Mouse (Mus musculus) bone marrow, adult 2 months (tissue): ENCODE results near the gene Gpr157. TPM values are rescaled to one million over a fixed set of nuclear protein-coding genes. Genes with fewer than 3 reads are reported as not detected.
A peak's percentile ranks its signal among the peaks of the same experiment; 100 is the strongest.

Source experiments
- H3K27ac ChIP-seq: fragments of 200-500 bp; 2 replicates; pipeline ENCODE4 v1.5.1; 2012; ENCODE audit warnings: low read depth, mild to moderate bottlenecking, control low read depth, inconsistent platforms, low read length; ENCODE audit not compliant: control insufficient read depth, poor library complexity, insufficient read depth
- H3K4me1 ChIP-seq: fragments of 200-500 bp; 2 replicates; pipeline ENCODE4 v1.6.1; 2011; ENCODE audit warnings: low read length; ENCODE audit not compliant: control insufficient read depth, insufficient read depth
- H3K4me3 ChIP-seq: fragments of 200-500 bp; replicated peaks from 2 replicates; pipeline ENCODE3; 2011; ENCODE audit warnings: mild to moderate bottlenecking, low read depth, low read length, control low read depth; ENCODE audit not compliant: control insufficient read depth
- CTCF ChIP-seq: fragments of 200-500 bp; IDR thresholded peaks from 2 replicates; pipeline ENCODE4 v1.5.1; 2011; ENCODE audit warnings: low read length, control low read depth; ENCODE audit not compliant: control insufficient read depth, insufficient read depth
- POLR2A ChIP-seq: fragments of 200-500 bp; IDR thresholded peaks from 2 replicates; pipeline ENCODE4 v1.6.1; 2011; ENCODE audit warnings: low read depth, mild to moderate bottlenecking, control low read depth, low read length, borderline replicate concordance; ENCODE audit not compliant: control insufficient read depth
- WGBS: fragments of 180-500 bp; shearing (Covaris S2); methylation state at CpG from one replicate; pipeline ENCODE4 v1.1.7; 2018; 5-methylcytosine and 5-hydroxymethylcytosine counted together
- polyA plus RNA-seq: library from polyadenylated mRNA; stranded (reverse); fragments of >200 nt; gene quantifications from 2 replicates; pipeline ENCODE4 v1.2.4, GENCODE M21; 2011; ENCODE audit warnings: low replicate concordance; ENCODE audit not compliant: missing spikeins, insufficient read depth, insufficient read length

Gene Gpr157
- polyA plus RNA-seq, 1 experiment, result 1.6 TPM

DNA sequence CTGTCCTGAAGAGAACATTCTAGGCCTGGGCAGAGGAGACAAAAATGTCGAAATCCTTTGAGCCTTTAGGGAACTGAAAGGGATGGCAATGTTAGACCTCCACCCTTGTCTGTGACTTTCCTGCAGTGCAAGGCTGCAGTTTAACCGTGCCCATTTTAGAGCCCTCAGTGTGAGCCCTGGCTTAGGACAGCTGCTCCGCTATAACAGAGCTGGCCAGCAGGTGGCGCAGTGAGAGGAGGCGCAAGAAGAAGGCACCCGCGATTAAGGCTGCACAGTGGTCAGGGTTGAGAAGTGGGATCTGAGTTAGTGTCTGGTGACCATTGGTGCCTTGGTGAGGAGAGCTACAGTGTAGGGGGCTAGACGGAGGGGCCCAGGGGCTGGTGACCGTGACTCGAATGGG lies 49.5 kb downstream of the Gpr157 start:
- WGBS, result 7% methylated on average over 10 of the region's 10 CpGs
- Histone ChIP-seq H3K4me3 (no peak overlapping the region), H3K27ac (no peak overlapping the region), H3K4me1 (no peaks in the 10 kb centered on the region)
- TF ChIP-seq CTCF, result peak; percentile 98
- no peak for TF ChIP-seq POLR2A

DNA sequence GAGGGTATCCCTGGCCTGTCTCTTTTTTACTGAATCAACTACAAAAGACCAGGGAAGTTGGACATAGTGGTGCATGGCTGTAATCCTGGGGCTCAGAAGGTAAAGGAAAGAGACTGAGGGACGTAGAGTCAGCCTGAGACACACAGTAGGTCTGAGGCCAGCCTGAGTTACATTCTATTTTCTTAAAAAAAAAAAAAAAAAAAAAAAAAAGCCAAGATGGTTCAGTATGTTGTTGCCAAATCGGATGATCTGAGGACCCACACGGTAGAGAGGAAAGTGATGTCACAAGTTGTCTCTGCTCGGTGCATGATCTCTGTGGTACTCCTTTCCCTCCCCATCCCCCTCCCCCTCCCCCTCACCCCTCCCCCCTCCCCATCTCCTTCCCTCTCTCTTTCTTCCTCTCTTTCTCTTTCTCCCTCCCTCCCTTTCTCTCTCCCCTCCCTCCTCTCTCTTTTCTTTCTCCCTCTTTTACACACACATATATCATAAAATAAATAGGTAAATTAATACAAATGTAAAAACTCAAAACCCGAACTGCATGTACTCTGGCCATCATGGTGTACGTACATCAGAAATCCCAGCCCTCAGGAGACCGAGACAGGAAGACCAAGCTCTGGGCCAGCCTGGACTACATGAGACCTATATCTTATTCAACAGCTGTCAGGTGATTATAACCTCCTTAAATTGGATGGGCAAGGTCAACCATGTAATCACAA lies 50.4 kb downstream of the Gpr157 start:
- TF ChIP-seq CTCF (no peak), POLR2A (no peak)
- no peak overlapping the region for H3K4me3 ChIP-seq
- no peaks in the 10 kb centered on the region for H3K4me1 ChIP-seq
- 55% methylated on average over 7 of the region's 7 CpGs for WGBS
- H3K27ac ChIP-seq, result no peak overlapping the region

DNA sequence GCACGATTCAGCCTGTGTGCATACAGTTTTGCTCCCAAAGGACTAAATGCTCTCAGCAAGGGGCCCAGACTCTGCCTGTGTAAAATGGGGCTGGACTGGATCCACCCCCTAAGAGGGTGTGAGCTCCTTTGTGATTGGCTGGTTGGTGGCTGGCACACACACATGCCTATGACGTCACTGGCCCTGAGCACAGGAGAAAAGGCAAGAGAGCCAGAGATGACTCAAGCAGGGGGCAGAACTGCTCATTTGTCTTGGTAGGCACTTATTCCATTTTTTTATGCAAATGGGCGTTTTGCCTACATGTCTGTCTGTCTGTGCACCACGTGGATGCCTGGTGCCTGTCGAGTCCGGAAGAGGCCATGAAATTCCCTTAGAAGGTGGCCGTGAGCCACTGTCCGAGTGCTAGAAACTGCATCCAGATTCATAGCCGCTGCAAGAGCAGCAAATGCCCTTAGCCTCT lies 50.9 kb downstream of the Gpr157 start:
- 18% methylated on average over 9 of the region's 9 CpGs for WGBS
- TF ChIP-seq CTCF (no peak), POLR2A (no peak)
- Histone ChIP-seq H3K4me3 (no peak overlapping the region), H3K27ac (no peak overlapping the region), H3K4me1 (no peaks in the 10 kb centered on the region)

DNA sequence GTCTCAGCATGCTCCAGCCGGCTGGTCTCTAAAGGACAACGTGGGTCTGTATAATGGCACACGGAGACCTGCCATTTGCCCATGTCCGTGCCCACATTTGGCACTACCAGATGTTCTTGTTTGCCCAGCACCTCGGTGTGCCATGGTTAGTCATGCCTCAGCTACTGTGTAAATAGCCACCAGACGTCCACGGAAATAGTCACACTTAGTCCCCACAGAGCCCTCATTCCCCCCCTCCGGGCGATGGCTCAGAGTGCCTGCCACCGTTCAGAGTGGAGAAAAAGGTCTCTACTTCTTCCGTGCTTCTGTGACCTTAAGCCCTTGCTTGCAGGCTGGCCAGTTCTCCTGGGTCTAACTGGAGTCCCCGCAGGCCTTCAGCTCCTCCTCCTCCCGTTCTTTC lies 51.9 kb downstream of the Gpr157 start:
- Histone ChIP-seq H3K4me1 (no peaks in the 10 kb centered on the region), H3K27ac (no peak overlapping the region), H3K4me3 (no peak overlapping the region)
- 78% methylated on average over 13 of the region's 13 CpGs for WGBS
- no peak for TF ChIP-seq POLR2A
- no peak for TF ChIP-seq CTCF

DNA sequence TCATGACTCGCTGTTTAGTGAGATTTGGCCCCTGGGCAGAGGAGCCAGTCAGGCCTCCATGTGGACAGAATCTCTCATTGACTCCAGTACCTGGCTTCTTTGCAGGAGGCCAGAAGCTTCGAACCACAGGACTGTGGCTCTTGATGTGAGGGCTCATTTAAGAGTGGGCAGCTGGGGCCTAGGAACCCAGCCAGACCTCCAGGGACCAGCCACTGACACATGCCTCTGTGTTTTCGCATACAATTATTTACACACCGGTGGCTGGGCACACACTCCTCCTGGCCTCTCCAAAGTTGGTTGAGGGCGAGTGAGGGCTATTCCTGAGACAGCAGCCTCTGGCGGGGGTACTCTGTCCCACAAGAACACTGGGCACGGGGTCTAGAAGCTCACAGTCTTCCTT lies 53.2 kb downstream of the Gpr157 start:
- 83% methylated on average over 7 of the region's 7 CpGs for WGBS

DNA sequence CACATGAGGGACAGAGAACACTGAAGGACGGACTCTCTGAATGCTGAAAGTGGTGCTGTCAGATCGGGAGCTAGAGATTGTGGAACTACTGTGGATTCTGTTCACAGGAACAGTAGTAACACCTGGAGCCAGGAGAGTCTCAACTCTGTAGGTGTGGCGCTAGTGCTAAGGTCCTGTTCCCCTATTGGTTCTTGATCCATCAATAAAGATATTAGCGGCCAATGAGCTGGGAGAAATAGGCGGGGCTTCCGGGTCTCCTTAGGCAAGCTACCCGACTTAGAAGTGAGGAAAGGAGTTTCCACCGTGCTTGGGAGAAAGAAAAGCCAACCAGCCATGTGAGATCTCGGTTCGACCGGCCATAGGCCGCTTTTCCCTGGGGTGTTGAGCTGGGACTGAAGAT lies 57.1 kb downstream of the Gpr157 start:
- TF ChIP-seq POLR2A (no peak), CTCF (no peak)
- 70% methylated on average over 12 of the region's 12 CpGs for WGBS
- Histone ChIP-seq H3K27ac (no peak overlapping the region), H3K4me1 (no peaks in the 10 kb centered on the region), H3K4me3 (no peak overlapping the region)

More for the DNA sequence above, 53.2 kb downstream of the Gpr157 start:
- Histone ChIP-seq H3K4me1 (no peaks in the 10 kb centered on the region), H3K27ac (no peak overlapping the region), H3K4me3 (no peak overlapping the region)
- TF ChIP-seq CTCF (no peak), POLR2A (no peak)

DNA sequence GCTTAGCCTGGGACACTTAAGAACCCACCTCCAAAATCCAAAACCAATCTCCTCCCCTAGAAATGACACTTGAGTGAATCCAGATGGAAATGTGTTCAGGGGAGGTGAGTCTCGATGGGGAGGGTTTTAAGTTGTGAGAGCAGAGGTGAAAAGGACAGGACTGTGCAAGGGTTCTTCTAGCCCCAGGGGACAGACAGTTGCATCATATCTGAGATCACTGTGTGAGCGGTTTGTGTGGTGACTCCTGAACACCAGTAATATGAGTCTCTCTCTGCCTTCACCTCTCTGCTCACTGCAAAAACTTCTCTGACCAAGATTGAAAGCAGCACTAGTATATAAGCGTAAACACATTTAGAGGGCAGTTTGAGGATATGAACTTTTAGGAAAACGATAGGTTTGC lies 59.1 kb downstream of the Gpr157 start:
- Histone ChIP-seq H3K27ac (no peak overlapping the region), H3K4me3 (no peak overlapping the region), H3K4me1 (no peaks in the 10 kb centered on the region)
- no peak for TF ChIP-seq POLR2A
- TF ChIP-seq CTCF, result no peak
- WGBS, result 62% methylated on average over 4 of the region's 4 CpGs

DNA sequence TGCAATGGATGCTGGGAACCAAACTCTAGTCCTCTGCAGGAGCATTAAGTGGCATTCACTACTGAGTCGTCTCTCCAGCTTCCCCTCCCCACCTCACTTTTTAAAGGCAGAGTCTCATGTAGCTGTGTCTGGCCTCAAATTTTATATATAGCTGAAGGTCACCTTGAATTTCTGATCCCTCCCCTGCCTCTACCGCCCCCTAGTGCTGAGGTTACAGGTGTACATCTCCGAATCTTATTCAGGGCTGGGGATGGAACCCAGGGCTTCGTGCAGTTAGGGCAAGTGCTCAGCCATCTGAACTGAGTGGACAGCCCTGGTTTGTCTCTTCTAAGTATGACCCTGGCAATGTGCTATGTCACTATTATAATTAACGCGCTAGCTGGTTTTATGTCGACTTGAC lies 63.9 kb downstream of the Gpr157 start:
- H3K27ac ChIP-seq, result no peak overlapping the region
- 74% methylated on average over 7 of the region's 7 CpGs for WGBS
- TF ChIP-seq POLR2A, result no peak
- no peak overlapping the region for H3K4me3 ChIP-seq
- H3K4me1 ChIP-seq, result no peaks in the 10 kb centered on the region; the same call in 1 of the 2 replicates

DNA sequence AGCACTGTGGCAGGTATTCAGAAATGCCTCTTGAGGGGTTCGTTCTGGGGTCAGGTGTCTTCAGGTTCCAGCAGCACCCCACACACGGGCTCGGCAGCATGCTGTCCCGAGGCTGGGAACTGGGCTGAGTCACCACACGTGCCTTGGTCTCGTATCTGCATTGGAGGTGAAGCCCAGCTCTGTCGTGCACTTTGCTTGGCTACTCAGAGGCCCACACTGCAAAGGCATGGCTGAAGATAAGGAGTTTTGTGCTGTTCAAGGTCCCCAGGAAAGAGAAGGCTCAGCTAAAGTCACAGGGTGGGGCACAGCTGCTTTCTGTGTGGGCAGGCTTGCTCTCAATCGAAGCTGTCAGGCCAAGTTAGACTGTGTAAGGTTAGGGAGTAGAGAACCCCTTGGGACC lies 65.3 kb downstream of the Gpr157 start:
- no peak overlapping the region for H3K4me3 ChIP-seq
- WGBS, result 75% methylated on average over 8 of the region's 8 CpGs
- no peaks in the 10 kb centered on the region; the same call in 1 of the 2 replicates for H3K4me1 ChIP-seq
- no peak overlapping the region for H3K27ac ChIP-seq
- TF ChIP-seq POLR2A (no peak), CTCF (no peak)
